Mouse (Mus musculus) ES-E14 (cell line): ENCODE data around the gene Nt5m. TPM values are rescaled to one million over a fixed set of nuclear protein-coding genes. Genes with fewer than 3 reads are reported as not detected.

Experiments
- DNase-seq: peaks from one replicate; pipeline ENCODE4 v3.0.0-alpha.2; 2013; ENCODE audit warnings: low read depth, low spot score
- H3K27ac ChIP-seq: 2 replicates; pipeline ENCODE4 v1.5.1; 2012; ENCODE audit warnings: low read depth, mild to moderate bottlenecking, low read length, moderate library complexity, mixed read lengths; ENCODE audit not compliant: poor library complexity, insufficient read depth, severe bottlenecking
- H3K36me3 ChIP-seq: 2 replicates; pipeline ENCODE4 v1.6.1; 2012; ENCODE audit warnings: mild to moderate bottlenecking, low read length, moderate library complexity, mixed read lengths; ENCODE audit not compliant: control insufficient read depth, poor library complexity, insufficient read depth, severe bottlenecking
- H3K4me1 ChIP-seq, 2 experiments: fragments of 150-350 bp in 1 of 2; sonication (generic) in 1 of 2; 2 replicates each; pipeline ENCODE4 v1.6.1; 2012; ENCODE audit warnings: low read length in 2 of 2, mild to moderate bottlenecking in 1 of 2, mixed read lengths in 1 of 2; ENCODE audit not compliant: control insufficient read depth in 2 of 2, insufficient read depth in 2 of 2, poor library complexity in 1 of 2
- H3K4me3 ChIP-seq, 2 experiments: fragments of 150-350 bp in 1 of 2; sonication (generic) in 1 of 2; 2 replicates each; pipeline ENCODE4 v1.5.1; 2012; ENCODE audit warnings: low read length in 2 of 2, low read depth in 1 of 2, mild to moderate bottlenecking in 1 of 2, mixed read lengths in 1 of 2; ENCODE audit not compliant: insufficient read depth in 1 of 2, poor library complexity in 1 of 2, severe bottlenecking in 1 of 2
- H3K9ac ChIP-seq: 2 replicates; pipeline ENCODE4 v1.6.1; 2012; ENCODE audit warnings: low read depth, mild to moderate bottlenecking, low read length, mixed read lengths; ENCODE audit not compliant: poor library complexity, insufficient read depth, severe bottlenecking
- H3K9me3 ChIP-seq: fragments of 150-350 bp; sonication (generic); 2 replicates; pipeline ENCODE4 v1.6.1; 2012; ENCODE audit warnings: low read depth, mild to moderate bottlenecking, low read length; ENCODE audit not compliant: control insufficient read depth, insufficient read depth
- CHD2 ChIP-seq: IDR thresholded peaks from 2 replicates; pipeline ENCODE4 v1.6.1; 2014; ENCODE audit warnings: mild to moderate bottlenecking, low read depth, low read length, inconsistent platforms
- HCFC1 ChIP-seq: IDR thresholded peaks from 2 replicates; pipeline ENCODE4 v1.6.1; 2012; ENCODE audit warnings: low read length, inconsistent platforms, borderline replicate concordance; ENCODE audit not compliant: insufficient read depth
- MAFK ChIP-seq: IDR thresholded peaks from 2 replicates; pipeline ENCODE4 v1.6.1; 2014; ENCODE audit warnings: mild to moderate bottlenecking, low read depth, low read length, inconsistent platforms; ENCODE audit not compliant: insufficient read depth
- ZC3H11A ChIP-seq: IDR thresholded peaks from 2 replicates; pipeline ENCODE4 v1.6.1; 2012; ENCODE audit warnings: low read depth, mild to moderate bottlenecking, inconsistent platforms, low read length, borderline replicate concordance
- ZNF384 ChIP-seq: IDR thresholded peaks from 2 replicates; pipeline ENCODE4 v1.6.1; 2012; ENCODE audit warnings: low read depth, low read length, inconsistent platforms
- in situ Hi-C, 2 experiments: fragments of 600-800 bp; cut with MboI; formaldehyde crosslinking; loops; one replicate each; pipeline ENCODE4 v1.15.1; 2025; ENCODE audit warnings: low sequenced_read_pairs in 2 of 2, inconsistent platforms in 1 of 2; ENCODE audit not compliant: unreplicated experiment in 2 of 2
- total RNA-seq: library from RNA; depleted of rRNA; stranded (reverse); fragments of 300-350 nt; gene quantifications from 2 replicates; pipeline ENCODE4 v1.2.3, GENCODE M21; 2012; rRNA removed

Gene Nt5m
- total RNA-seq, 1 experiment = 7.8 TPM

DNA sequence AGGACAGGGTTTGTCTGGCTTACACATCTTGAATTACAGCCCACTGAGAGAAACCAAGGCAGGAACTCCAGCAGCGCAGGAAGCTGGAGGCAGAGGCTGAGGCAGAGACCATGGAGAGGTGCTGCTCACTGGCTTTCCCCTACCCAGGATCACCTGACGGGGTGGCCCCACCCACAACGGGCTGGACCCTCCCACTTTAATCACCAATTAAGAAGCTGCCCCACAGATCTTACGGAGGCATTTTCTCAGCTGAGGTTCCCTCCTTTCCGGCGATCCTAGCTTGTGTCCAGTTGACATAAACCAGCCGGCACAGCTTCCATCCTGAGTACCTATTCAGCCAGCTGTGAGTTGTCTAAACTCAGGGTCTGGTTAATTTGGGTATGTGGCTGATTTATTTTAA, 82.0 kb downstream of the Nt5m start:
- TF ChIP-seq ZC3H11A = no peak
- TF ChIP-seq MAFK = no peak
- TF ChIP-seq HCFC1 = no peak
- TF ChIP-seq CHD2 = no peak
- TF ChIP-seq ZNF384 = no peak
- Histone ChIP-seq H3K36me3 (no peaks in the 10 kb centered on the region), H3K4me1 (peaks cover 0 to 2% of the 10 kb centered on the region in 2 experiments; a peak in 1 of 4 replicates), H3K27ac (no peak overlapping the region), H3K9ac (0 out of 2 replicates have a peak overlapping the region, but pooled peaks have one; percentile 42), H3K4me3 (peak overlapping the region in 1 of 2 experiments; percentile 45; a peak in 2 of 4 replicates), H3K9me3 (no peaks in the 10 kb centered on the region)
- DNase-seq = peak; percentile 75
- in situ Hi-C loops = no loop called here

GRCm38 (mm10) chr11:59930031-59930430, 90.8 kb downstream of the Nt5m start:
- no peak for TF ChIP-seq CHD2
- TF ChIP-seq ZNF384 = no peak
- TF ChIP-seq HCFC1 = no peak
- TF ChIP-seq MAFK = no peak
- no peak for TF ChIP-seq ZC3H11A
- DNase-seq = no peak
- Histone ChIP-seq H3K4me3 (no peak overlapping the region), H3K36me3 (no peaks in the 10 kb centered on the region), H3K9me3 (no peaks in the 10 kb centered on the region), H3K27ac (no peak overlapping the region), H3K4me1 (no peaks in the 10 kb centered on the region; a peak in 1 of 4 replicates), H3K9ac (no peak overlapping the region)
- in situ Hi-C loops = no loop called here

Other genes starting within 250 kb of the Nt5m start
- not detected in 2 replicates for gene Olfr223, start 246.2 kb upstream of the Nt5m start, total RNA-seq
- 112 and 138 TPM in 2 replicates for gene Mprip, start 178.1 kb upstream of the Nt5m start, total RNA-seq
- 9.0 and 16.5 TPM in 2 replicates for gene Pld6, start 51.8 kb upstream of the Nt5m start, total RNA-seq
- gene Flcn, start 29.4 kb upstream of the Nt5m start, total RNA-seq = 24.6 and 30.7 TPM in 2 replicates
- gene Cops3, start 391 bp downstream of the Nt5m start, total RNA-seq = 106 and 133 TPM in 2 replicates
- 13.7 and 22.9 TPM in 2 replicates for gene Med9, start 108.8 kb downstream of the Nt5m start, total RNA-seq
- gene Rasd1, start 125.5 kb downstream of the Nt5m start, total RNA-seq = 0.48 and 0.85 TPM in 2 replicates
- 17.5 and 18.9 TPM in 2 replicates for gene Pemt, start 207.0 kb downstream of the Nt5m start, total RNA-seq